Mouse (Mus musculus) embryonic fibroblast, embryonic 13.5 days (primary cell): ENCODE measurements at regions not wholly inside any gene's neighbourhood (a gene's known extent, or its start where the extent isn't known, plus 50 kb on each side); places are given as distances from the start of the nearest gene placed in this dataset.

ENCODE experiments used
- CTCF ChIP-seq: IDR thresholded peaks from 2 replicates; pipeline ENCODE4 v1.5.1; 2011; ENCODE audit warnings: mild to moderate bottlenecking, control low read depth, low read length, moderate library complexity, borderline replicate concordance; ENCODE audit not compliant: insufficient read depth
- POLR2A ChIP-seq: IDR thresholded peaks from 2 replicates; pipeline ENCODE4 v1.6.1; 2011; ENCODE audit warnings: low read depth, mild to moderate bottlenecking, control low read depth, low read length, moderate library complexity

- TF ChIP-seq CTCF (no peak), POLR2A (no peak)
Observed at GRCm38 (mm10) chr16:9139405-9139804, 309.5 kb downstream of the 1810013L24Rik start.
